Mouse (Mus musculus): ENCODE data around the gene Sec22b. TPM values are rescaled to one million over a fixed set of nuclear protein-coding genes. Genes with fewer than 3 reads are reported as not detected.

Gene Sec22b
- 10 to 100 TPM; 70.3 to 82.5 (median 74.4) TPM for total RNA-seq (2022)

GRCm38 (mm10) chr3:97900516-97901490 is at the start of gene Sec22b:
TSS of gene Sec22b (plus strand) at chr3:97901190.
- peak; percentile 84 to 90 for DNase-seq (ENCODE audit: low spot score in 2 of 2)

DNA sequence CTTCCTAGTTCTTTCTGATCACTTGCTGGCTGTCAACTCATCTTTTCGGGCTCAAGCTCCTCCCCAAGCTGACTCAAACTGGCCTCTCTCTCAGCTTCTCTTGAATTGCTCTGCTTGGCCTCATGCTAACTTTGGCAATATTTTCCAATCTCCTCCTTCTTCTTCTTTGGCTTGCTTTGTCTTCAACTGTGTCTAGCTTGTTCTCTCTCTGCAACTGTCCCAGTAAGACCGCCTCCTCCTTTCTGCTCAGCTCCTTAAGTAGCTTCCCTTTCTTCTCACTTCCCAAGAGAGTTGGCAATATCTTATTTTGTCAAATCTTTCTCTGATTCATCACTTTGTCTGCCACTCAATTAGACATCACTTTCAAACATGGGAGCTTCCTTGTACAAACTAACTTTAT is 49.2 kb upstream of the Sec22b start:
- DNase-seq (ENCODE audit: low spot score in 2 of 2): no peak

DNA sequence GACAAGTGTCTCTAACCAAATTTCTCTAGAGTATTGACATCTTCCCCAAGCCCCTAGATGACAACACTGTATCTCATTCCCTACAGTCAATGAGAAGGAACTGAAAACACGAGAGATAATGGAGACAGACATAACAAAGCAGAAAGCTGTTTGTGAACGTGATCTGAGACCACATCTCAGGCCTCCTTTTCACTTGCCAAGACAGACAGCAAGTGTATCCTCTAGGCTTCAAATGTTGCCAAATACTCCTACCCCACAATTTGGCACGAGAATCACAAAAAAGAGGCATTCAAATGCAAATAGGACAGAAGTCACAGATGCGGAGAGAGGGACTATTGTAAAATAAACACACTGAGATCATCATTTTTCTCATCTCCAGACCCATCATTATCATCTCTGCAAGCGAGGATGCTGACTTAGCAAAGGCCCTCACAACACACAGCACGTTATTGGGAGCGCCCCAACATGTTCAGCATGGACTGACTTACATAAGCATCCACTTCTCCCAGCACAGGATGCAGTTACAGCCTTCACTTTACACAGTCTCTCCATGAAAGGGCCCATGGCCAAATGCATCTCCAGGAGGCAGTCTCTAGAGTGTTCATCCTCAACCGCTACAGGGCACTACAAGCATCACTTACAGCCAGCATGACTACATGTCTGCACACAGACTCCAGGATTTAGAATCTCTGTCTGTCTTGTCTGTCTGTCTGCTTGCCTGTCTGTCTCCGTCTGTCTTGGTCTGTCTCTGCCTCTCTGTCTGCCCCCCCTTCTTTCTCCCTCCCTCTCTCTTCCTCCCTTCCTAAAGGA is 46.2 kb upstream of the Sec22b start:
- DNase-seq (ENCODE audit: low spot score in 2 of 2): peak; percentile 60 to 65

- peak in 1 of 2 experiments; percentile 55 for DNase-seq (ENCODE audit: low spot score in 2 of 2)
Observed at GRCm38 (mm10) chr3:97859400-97859799, 41.6 kb upstream of the Sec22b start.

DNA sequence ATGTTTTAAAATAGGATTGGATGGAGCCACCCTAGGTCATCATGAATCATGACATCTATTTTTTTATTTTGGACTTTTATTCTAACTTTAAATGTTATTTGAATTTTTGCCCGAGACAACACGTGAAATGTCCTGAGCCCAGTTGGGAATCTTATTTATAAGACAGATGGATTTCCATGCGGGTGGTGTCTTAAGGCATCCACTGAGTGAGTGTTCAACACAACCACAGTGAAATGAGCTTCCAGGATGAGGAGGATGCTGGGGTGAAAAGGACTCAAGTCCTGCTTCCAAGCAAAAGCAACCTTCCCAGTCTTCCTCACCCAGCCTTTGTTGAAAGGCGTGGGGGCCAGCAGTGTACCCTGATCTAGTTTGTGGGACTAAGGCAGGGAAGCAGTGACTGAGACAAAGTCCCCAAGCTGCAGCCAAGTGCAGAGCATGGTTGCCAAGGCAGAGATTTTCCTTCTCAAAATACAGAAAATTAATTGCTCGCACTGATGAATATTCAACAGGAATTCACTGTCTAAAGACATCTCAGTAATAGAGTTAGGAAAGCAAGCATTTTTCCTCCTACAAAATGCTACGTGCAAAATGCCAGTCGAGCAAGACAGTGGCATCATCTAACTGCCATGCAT is 40.1 kb upstream of the Sec22b start:
- no peak for DNase-seq (ENCODE audit: low spot score in 2 of 2)

- DNase-seq (ENCODE audit: low spot score in 2 of 2): no peak
Observed at GRCm38 (mm10) chr3:97866696-97867095, 34.3 kb upstream of the Sec22b start.

DNA sequence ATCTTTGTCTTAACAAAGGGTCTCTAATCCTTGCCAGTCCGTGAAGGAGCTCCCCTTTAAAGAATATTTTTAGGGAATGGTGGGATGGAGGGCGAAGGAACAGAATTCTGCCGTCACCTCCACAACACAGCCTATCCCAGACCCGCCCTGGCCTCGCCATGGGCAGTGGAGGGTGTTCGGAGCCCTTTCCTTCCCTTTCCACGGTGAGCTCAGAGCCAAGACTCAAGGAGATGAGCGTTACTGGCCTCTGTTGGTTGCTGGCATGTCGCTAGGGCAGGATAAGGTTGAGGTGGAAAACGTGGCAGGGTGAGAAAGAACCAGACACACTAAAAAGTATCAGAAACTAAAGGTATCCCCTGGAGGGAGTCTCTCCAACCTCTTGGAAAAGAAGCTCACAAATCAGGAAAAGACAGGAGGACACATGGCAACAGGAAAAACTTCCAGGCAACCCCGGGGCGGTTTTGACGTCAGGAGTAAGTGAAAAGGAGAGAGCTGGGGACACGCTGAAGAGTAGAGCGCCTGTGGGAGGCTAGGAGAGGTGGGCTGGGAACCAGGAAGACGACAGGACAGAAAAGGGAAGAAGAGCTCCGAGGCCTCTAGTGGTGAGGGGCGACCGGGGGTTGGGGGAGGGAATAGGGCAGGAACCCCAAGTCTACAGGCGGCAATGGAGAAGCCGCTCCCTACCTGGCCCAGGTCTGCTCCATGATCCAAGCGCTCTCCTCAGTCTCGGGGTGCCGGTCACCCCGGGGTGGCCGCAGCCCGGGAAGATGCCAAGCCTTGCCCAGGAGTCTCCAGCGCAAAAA is 33.6 kb upstream of the Sec22b start:
- DNase-seq (ENCODE audit: low spot score in 2 of 2): no peak

DNA sequence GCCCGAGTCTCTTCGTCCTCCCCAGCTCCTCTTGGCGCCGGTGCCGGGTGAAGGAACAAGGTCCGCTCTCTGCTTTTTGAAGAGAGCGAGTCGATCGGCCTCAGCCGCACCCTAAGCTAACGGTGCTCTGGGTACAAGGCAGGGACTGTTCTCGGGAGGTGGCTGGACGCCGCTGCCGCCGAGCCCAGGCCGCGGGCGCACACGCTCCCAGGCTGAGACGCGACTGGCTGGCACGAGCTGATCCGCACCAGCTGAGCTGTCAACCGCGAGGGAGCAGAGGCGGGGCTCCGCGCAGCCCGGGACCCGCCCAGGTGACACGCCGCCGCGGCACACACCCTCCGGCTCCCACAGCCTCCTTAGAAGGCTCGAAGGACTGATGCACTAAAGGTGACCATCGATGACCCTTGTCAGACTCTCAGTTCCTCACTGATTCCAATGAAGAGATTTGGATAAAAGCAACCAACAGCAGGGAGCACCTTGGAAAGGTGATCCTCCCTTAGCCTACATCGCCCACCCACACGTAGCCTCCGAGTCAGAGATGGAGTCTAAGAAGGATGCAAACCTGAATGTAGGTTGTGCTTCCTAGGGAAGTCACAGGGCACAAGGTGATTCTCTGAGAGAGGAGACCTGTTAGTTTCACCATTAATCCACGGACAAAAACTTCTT is 32.8 kb upstream of the Sec22b start:
- peak in 1 of 2 experiments; percentile 71 for DNase-seq (ENCODE audit: low spot score in 2 of 2)

- DNase-seq (ENCODE audit: low spot score in 2 of 2): no peak
Observed at GRCm38 (mm10) chr3:97868733-97869132, 32.3 kb upstream of the Sec22b start.

- DNase-seq (ENCODE audit: low spot score in 2 of 2): no peak
Observed at GRCm38 (mm10) chr3:97869730-97870129, 31.3 kb upstream of the Sec22b start.

GRCm38 (mm10) chr3:97874777-97875176 is 26.2 kb upstream of the Sec22b start:
- DNase-seq (ENCODE audit: low spot score in 2 of 2): no peak

DNA sequence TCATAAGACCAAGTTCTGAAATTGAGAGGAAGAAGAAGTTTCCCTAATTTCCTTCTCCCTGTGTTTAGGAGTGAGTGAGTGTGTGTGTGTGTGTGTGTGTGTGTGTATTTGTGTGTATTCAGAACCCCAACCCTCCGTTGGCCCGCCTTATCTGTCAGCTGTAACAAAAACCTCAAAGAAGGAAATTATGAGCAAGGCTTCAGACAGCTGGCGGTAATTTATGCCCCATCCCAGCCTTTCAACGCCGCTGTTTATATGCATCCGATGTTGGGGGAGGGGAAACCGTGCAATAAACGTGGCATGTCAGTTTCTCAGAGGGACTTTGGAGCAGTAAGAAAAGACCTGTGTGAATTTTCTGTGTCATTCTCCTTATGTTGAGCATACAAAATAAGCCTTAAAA is 24.7 kb upstream of the Sec22b start:
- DNase-seq (ENCODE audit: low spot score in 2 of 2): no peak

DNA sequence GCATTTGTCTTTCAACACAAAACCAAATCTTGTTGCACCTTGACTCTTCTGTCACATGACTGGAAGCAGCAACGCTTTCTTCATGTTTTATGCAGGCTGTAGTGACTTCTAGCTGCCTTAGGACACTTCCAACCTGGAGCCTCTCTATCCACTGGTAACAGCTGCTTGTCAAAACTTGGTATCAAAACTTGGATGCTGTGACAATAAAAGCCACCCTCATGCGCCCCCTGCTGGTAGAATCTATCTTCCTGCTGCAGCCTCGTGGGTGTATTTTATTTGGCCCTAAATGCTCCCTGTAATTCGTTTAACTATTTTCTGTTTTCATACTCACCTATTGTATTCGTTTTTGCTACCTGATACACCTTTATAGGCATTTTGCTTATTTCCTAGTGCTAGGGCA is 21.8 kb upstream of the Sec22b start:
- DNase-seq (ENCODE audit: low spot score in 2 of 2): peak in 1 of 2 experiments; percentile 67

DNA sequence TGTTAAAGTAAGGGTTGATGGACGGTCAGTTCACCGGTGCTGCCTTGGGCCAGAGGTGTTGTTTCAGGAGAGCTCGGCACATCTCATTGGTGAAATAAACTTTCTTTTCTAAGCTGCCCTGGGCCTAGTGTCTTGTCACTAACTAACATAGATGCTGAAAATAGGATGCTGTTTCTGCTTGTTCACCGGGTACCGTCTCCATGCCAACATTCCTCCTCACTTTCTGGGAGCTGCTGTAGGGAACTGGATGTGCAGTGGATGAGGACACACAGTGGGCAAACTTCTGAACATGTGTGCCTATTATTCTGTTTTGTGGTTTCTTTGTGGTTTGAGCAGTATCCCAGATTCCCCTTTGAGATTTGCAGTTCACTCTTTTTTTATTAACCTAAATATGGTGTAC is 19.4 kb upstream of the Sec22b start:
- DNase-seq (ENCODE audit: low spot score in 2 of 2): peak in 1 of 2 experiments; percentile 38

GRCm38 (mm10) chr3:97887785-97888167 is 13.2 kb upstream of the Sec22b start:
- DNase-seq (ENCODE audit: low spot score in 2 of 2): peak in 1 of 2 experiments; percentile 26

DNA sequence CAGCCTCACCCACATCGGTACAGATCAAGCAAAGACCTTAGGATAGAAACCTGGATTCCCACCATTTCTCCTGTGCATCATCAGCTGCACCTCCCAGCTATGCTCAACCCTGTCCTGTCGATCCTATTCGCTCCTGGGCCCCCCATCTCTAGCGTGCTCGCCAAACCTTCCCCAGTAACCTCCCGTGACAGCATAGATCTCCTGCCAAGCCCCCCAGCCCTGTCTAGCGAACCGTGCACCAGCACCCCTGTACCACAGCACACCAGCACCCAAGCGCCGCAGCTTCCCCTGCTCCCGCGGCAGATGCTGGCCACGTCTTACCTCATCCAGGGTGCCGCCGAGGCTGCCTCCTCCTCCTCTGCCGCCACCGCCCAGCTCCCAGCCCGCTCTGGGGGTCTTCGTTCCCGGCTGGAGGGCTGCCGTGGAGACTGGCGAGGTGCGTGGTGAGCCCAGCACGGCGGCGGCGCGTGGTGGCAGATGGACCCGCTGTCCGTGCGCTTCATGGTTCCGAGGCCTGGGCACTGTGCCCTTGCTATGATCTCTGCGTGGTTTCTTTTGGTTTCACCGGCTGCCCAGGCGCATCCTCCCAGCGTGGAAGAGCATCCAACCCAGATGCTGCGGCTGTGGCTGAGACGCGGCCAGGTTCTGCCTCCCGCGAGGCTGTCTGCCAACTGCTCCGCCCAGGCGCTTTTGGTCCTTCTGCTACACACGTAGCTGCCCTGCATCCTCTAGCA is 12.7 kb upstream of the Sec22b start, which contains the start of gene Pde4dip:
Gene Pde4dip (minus strand): TSS at position 540 of the 734 bp plus-strand sequence.
- peak; percentile 63 to 72 for DNase-seq (ENCODE audit: low spot score in 2 of 2)

DNA sequence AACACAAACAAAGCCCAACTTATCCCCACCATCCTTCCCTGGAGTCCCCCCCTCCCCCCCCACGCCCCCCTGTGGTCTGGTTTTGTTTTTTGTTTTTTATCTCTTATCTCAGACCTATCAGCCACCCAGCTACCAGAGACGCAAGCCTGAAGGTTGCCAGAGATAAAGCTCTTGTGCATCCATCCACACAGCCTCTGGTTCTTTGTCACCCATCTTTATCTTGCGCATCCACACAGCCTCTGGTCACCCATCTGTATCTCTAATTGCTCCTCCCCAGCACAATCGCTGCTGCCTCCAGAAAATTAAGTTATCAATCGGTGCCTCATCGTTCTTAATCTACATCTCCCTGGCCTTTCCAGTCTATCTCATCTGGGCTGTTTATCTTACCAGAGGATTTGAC is 10.8 kb upstream of the Sec22b start:
- no peak for DNase-seq (ENCODE audit: low spot score in 2 of 2)

DNA sequence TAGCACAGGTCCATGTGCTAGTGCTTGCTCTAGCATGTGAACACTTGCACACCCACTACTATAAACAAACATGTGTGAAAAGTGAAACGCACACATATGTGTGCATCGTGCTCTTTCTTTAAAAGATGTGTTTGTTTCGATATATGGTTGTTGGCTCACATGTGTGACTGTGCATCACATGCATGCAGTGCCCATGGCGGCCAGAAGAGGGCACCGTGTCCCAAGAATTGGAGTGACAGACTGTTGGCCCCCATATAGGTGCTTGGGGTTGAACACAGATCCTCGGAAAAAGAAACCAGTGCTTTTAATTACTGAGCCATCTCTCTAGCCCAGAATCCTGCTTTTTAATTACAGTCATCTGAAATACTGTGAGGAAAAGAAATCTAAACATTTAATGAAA is 6.3 kb upstream of the Sec22b start:
- no peak for DNase-seq (ENCODE audit: low spot score in 2 of 2)

DNA sequence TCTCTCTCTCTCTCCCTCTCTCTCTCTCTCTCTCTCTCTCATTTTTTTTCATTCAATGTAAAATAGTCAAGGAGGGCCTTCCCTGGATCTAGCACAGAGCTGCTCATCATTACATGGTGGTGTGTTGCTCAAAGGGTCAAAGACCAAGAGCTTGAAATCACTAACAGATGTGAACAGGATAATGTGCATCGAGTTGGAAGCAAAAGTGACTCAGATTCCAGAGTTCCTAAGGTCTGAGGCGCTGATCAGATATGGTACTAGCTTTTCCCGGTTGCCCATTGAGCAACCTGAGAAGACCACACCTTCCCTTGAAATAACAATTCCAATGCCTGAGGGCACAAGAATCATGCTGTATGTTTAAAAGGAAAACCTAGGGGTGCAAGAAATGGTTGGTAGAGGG is 2.6 kb upstream of the Sec22b start:
- no peak for DNase-seq (ENCODE audit: low spot score in 2 of 2)

DNA sequence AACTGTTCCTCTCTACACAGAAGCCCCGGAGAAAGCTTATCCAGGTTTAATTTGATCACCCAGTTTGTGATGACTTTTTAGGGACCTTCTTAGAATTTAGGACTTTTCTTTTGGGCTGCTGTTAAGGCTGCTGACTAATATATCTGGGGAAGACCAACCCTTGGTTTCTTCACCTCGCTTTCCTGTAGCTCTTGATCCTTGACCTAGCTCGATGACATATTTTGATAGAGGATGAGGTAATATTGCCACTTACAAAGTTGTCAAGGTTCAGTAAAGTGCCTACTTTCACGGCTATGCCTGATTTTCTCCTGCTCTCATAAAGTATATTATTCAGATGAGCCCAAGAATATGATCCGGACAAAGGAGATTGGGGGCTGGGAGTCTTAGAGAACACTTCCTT is 596 bp downstream of the Sec22b start:
- DNase-seq (ENCODE audit: low spot score in 2 of 2): no peak

Measured in layer of hippocampus, adult 8-10 months (tissue).